Mouse (Mus musculus): ENCODE data around the gene Klrb1c. TPM values are rescaled to one million over a fixed set of nuclear protein-coding genes. Genes with fewer than 3 reads are reported as not detected.
"Not testable (repeated sequence)": the region's sequence is repeated elsewhere in the genome, so short reads cannot be mapped to it uniquely, and the experiment has no call there.

Klrb1c gene
- polyA plus RNA-seq, 1 experiment from 2014 or later, result 0.09 TPM

DNA sequence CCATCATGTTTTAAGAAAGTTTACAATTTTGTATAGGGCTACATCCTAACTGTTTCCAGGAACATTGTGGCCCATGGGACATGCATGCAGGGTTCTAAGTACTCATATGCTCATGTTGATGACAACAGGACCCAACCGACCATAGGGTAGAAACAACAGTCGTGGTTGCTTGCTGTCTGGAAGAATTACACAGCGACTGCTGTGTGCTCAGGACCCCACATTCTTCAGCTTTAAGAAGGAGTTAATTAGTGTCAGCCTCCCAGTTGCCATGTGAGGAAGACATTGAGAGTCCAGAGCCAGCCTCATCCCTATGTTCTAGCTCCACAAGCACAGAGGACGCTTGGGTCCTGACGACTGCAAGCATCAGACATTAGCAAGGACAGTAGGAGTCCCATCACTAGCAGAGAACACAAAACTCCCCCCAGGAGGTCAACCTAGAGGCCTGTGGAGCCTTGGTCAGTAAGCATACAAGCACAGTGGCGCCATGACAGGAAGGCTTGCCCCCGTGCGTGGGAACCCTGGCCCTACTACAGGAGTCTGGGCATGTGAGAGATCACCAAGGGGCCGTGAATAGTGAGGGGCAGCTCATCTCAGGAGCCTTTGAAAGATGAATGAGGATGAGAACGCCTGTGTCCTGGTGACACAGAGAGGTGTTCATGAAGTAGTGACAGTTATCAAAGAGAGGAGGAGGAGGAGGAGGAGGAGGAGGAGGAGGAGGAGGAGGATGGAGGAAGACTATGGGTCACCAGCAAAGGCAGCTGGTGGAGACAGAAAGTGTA, 25.9 kb downstream of the Klrb1c start:
- Histone ChIP-seq H3K9ac (replicated peaks) (peak overlapping the region; percentile 61; the same call in 1 of the 2 replicates), H3K27ac (replicated peaks) (peak overlapping the region; percentile 90), H3K4me2 (peak overlapping the region; percentile 72), H3K4me1 (peaks cover 16% of the 10 kb centered on the region), H3K4me3 (replicated peaks) (peak overlapping the region; percentile 53)
- not testable (repeated sequence) for H3K9me3 ChIP-seq (replicated peaks); H3K36me3 ChIP-seq; ATAC-seq (ENCODE audit: low FRiP score); H3K27me3 ChIP-seq (replicated peaks)
- 78% methylated on average over 10 of the region's 10 CpGs for WGBS

DNA sequence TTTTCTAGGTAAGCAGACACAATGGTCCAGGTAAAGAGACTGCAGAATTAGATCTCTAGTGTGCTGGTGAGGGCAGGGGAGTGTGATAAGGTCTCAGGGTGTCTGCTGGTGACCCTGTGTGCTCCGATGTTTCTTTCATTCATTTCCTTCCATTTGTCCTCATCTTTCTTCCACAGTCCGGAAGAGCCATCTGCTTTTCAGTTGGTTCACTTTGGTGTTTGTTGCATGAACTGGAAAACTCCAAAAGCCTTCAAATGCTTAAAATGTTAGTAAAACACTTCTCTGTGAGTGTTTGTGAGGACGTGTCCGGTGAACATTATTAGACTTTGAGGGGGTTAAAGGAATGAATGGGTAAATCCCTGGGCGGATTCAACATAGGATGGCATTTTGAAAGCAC, 27.9 kb downstream of the Klrb1c start:
- peaks cover 16% of the 10 kb centered on the region for H3K4me1 ChIP-seq
- no peaks in the 10 kb centered on the region for H3K27me3 ChIP-seq (replicated peaks)
- peak overlapping the region; percentile 57 for H3K4me2 ChIP-seq
- H3K36me3 ChIP-seq, result no peaks in the 10 kb centered on the region
- H3K9me3 ChIP-seq (replicated peaks), result no peaks in the 10 kb centered on the region
- WGBS, result 41% methylated on average over 5 of the region's 5 CpGs
- peak overlapping the region; percentile 95 for H3K27ac ChIP-seq (replicated peaks)
- peak overlapping the region; percentile 40 for H3K9ac ChIP-seq (replicated peaks)
- ATAC-seq (ENCODE audit: low FRiP score), result no peak
- peak overlapping the region; percentile 65 for H3K4me3 ChIP-seq (replicated peaks)

DNA sequence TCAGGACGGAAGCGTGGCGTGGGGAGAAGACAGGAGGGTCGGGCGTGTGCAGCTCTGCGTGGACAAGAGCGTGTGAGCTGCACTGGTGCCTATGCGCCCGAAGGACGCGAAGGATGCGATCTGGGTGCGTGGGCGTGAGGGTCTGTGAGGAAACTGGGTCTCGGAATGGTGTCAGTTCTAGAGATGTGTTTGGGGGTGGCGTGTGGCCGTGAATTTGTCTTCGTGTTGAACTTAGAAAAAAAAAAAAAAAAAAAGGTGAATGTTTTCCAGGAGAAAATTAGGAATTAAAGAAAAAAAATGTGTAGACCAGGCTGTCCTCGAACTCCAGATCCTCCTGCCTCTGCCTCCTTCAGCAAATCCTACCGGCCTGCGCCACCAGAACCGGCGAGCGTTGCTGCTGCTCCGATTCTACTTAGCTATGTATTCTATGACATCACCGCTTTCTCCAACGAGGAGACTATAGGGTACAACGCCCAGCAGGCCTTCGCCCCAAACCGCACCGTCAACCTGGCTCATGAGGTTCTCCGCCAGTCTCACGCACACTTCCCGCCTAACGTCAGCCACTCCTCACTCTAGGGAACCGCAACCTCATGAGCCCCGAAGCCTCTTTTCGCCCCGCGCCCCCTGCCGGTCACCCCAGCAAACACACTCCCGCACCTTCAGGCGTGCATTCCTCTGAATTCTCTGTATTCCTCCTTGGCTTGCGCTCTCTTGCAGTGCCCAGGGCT, 28.4 kb downstream of the Klrb1c start:
- Histone ChIP-seq H3K4me2 (peak overlapping the region; percentile 57), H3K9ac (replicated peaks) (peak overlapping the region; percentile 69), H3K27ac (replicated peaks) (peak overlapping the region; percentile 95), H3K4me3 (replicated peaks) (peak overlapping the region; percentile 65), H3K4me1 (peaks cover 16% of the 10 kb centered on the region)
- H3K9me3 ChIP-seq (replicated peaks); H3K36me3 ChIP-seq; H3K27me3 ChIP-seq (replicated peaks): not testable (repeated sequence)
- ATAC-seq (ENCODE audit: low FRiP score), result peak; percentile 84
- WGBS, result under 1% methylated on average over 44 of the region's 44 CpGs

DNA sequence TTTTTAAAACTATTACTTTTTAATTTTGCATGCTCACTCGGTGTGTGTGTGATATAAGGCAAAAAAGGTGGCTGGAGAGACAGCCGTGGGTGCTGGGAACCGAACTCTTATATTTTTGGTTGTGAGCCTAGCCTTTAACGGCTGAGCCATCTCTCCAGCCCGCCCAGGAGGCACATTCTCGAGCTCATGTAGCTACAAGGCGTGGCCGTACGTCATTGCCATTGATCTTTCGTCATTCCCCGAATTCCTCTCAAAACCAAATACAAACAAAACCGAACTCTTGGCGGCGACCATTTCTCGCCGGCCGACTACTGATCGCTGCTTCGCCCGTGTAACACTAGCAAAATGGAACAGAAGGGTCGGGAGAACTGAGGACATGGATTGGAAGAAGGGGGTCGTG, 29.0 kb downstream of the Klrb1c start:
- not testable (repeated sequence) for H3K9me3 ChIP-seq (replicated peaks); H3K27me3 ChIP-seq (replicated peaks); H3K36me3 ChIP-seq
- Histone ChIP-seq H3K27ac (replicated peaks) (peak overlapping the region; percentile 95), H3K4me3 (replicated peaks) (peak overlapping the region; percentile 65), H3K4me1 (peaks cover 16% of the 10 kb centered on the region), H3K9ac (replicated peaks) (peak overlapping the region; percentile 69), H3K4me2 (peak overlapping the region; percentile 44)
- under 1% methylated on average over 22 of the region's 22 CpGs for WGBS
- peak; percentile 64 for ATAC-seq (ENCODE audit: low FRiP score)

DNA sequence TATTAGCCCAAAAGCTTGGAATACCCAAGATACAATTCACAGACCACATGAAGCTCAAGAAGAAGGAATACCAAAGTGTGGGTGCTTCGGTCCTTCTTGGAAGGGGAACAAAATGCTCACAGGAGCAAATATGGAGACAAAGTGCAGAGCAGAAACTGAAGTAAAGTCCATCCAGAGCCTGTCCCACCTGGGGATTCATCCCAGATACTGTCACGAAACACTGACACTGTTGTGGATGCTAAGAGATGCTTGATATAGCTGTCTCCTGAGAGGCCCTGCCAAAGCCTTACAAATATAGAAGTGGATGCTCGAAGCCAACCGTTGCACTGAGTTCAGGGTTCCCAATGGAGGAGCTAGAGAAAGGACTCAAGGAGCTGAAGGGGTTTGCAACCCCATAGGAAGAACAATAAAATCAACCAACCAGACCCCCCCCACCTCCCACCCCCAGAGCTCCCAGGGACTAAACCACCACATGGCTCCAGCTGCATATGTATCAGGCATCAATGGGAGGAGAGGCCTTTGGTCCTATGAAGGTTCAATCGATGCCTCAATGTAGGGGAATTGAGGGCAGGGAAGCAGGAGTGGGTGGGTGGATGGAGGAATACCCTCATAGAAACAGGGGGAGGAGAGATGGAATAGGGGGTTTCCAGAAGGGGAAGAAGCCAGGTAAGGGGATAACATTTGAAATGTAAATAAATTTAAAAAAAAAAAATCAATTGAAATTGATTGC, 29.6 kb downstream of the Klrb1c start:
- Histone ChIP-seq H3K9ac (replicated peaks) (no peak overlapping the region), H3K4me2 (peak overlapping the region; percentile 38), H3K36me3 (no peaks in the 10 kb centered on the region), H3K9me3 (replicated peaks) (no peaks in the 10 kb centered on the region), H3K27ac (replicated peaks) (peak overlapping the region; percentile 69), H3K4me3 (replicated peaks) (peak overlapping the region; percentile 65; the same call in 1 of the 2 replicates), H3K27me3 (replicated peaks) (no peaks in the 10 kb centered on the region), H3K4me1 (peaks cover 16% of the 10 kb centered on the region)
- no peak for ATAC-seq (ENCODE audit: low FRiP score)
- WGBS, result 69% methylated on average over 5 of the region's 5 CpGs

DNA sequence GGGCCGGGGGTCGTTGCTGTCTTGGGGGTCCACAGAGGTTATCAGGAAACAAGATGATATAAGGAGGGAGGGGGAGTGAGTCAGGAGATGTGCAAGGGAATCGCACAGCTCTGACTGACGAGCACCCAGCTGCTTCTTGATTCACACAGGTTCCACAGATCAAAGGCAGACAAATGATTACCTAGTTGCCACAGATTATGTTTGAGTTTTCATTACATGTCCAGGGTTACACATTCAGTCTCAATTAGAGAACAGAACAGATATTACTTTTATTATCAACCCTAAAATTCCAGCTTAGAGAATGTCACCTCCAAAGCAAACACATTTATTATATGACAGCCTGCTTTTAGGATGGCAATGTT, 33.6 kb downstream of the Klrb1c start:
- WGBS, result 60% methylated on average over 4 of the region's 4 CpGs
- ATAC-seq (ENCODE audit: low FRiP score); H3K9me3 ChIP-seq (replicated peaks): not testable (repeated sequence)

DNA sequence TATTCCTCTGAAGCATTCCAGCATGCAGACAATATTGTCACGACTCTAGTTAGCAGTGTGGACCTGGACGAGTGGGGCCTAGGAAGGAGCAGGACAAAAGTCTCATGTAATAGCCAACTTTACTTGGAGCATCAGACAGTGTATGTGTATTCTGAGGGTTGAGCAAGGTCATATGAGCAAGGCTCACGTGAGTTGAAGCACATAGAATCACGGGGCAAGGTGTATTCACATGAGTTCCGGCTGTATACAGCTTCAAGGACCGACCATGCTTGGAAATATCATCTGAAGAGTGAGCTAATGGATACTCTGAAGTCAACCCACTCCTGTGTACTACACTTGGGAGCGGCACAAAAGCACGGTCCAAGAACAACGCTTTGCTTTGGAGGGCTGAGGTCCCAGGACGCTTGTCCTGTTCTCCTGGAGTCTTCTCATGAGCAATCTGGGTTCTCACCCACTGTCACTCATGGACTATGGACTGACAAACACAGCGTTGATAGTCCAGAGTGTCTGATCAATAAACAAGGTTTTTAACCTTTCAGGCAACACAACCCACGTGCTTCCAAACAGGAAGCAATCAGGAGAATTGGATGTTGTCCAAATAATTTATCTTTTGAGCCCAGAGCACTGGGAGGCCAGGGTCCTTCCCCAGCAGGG, 34.1 kb downstream of the Klrb1c start:
- H3K9me3 ChIP-seq (replicated peaks); ATAC-seq (ENCODE audit: low FRiP score); H3K27me3 ChIP-seq (replicated peaks); H3K36me3 ChIP-seq; H3K4me2 ChIP-seq; H3K4me3 ChIP-seq (replicated peaks); H3K4me1 ChIP-seq; H3K9ac ChIP-seq (replicated peaks): not testable (repeated sequence)
- 82% methylated on average over 12 of the region's 12 CpGs for WGBS
- H3K27ac ChIP-seq (replicated peaks), result peak overlapping the region; percentile 60; the same call in 1 of the 2 replicates

More for the DNA sequence above, 33.6 kb downstream of the Klrb1c start:
- H3K27ac ChIP-seq (replicated peaks); H3K4me3 ChIP-seq (replicated peaks); H3K36me3 ChIP-seq; H3K4me2 ChIP-seq; H3K27me3 ChIP-seq (replicated peaks); H3K4me1 ChIP-seq; H3K9ac ChIP-seq (replicated peaks): not testable (repeated sequence)

DNA sequence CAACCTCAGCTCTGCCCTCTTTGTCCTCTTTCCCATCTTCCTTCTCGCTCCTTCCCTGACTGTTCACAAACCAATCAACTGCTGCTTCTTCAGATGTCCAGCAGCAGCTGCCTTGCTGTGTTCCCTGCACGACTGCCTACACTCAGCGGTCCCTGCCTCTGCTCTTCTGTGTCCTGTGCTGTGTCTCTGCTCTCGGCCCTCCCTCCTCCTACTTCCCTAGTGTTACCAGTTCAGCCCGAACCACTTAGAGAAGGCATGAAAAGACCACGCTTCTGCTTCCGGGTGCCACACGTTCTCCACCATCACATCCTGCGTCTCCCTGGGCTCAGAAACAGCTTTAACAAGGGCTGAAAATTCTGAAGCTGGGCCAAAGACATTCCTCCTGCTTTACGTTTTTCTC, 34.8 kb downstream of the Klrb1c start:
- H3K27me3 ChIP-seq (replicated peaks); H3K9me3 ChIP-seq (replicated peaks); H3K36me3 ChIP-seq; H3K4me3 ChIP-seq (replicated peaks); H3K9ac ChIP-seq (replicated peaks); H3K4me1 ChIP-seq: not testable (repeated sequence)
- Histone ChIP-seq H3K4me2 (peak overlapping the region; percentile 44), H3K27ac (replicated peaks) (peak overlapping the region; percentile 60)
- WGBS, result 51% methylated on average over 10 of the region's 10 CpGs
- peak; percentile 74 for ATAC-seq (ENCODE audit: low FRiP score)

DNA sequence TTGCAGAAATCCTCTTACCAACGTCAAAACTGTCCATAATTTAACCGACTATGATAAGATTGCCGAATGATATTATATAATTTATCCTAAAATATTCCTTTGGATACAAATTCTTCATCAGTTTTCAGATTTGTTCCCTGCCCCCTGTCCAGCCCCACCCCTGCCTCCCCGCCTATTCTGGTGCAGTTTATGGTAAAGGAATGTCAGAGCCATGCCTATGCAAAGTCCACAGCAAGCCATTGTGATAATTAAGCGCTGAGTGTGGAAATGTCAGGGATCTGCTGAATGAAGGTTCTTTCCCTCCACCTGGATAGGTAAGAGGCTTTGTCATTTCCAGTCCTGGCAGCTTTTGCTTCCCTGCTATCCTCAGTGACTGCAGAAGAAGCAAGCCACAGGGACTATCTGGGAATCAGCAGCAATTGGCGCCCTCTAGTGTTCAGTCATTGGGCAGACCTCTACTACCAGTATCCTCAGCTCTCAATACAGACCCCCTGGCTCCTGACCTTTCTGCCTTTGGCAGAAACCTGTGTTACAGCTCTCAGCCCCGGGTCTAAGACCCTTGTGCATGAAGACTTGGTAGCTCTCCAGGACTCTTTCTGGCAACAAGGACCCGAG, 35.3 kb downstream of the Klrb1c start:
- 35% methylated on average over 8 of the region's 8 CpGs for WGBS
- not testable (repeated sequence) for H3K36me3 ChIP-seq; H3K4me3 ChIP-seq (replicated peaks); H3K9me3 ChIP-seq (replicated peaks); H3K4me1 ChIP-seq; H3K27me3 ChIP-seq (replicated peaks)
- peak overlapping the region; percentile 60 for H3K27ac ChIP-seq (replicated peaks)
- peak overlapping the region; percentile 36; the same call in 1 of the 2 replicates for H3K9ac ChIP-seq (replicated peaks)
- peak overlapping the region; percentile 44 for H3K4me2 ChIP-seq
- peak; percentile 97 for ATAC-seq (ENCODE audit: low FRiP score)

DNA sequence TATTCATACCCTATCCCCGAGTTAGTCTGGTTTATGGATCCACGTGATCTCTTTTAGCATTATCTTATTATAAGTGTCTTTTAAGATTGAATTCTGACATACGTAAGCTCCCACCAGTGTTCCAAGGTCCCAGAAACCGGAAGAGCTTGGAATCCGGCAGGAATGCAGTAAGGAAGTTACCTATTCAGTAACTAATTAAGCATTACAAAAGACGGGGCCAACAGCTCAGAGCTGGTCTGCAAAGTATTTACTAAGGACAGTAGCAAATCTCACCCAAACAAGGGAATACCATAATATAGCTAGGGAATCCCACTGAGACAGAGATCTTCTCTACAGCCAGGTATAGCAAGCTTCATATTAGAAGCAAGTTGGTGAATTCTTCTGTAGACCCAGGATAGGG, 42.0 kb downstream of the Klrb1c start:
- not testable (repeated sequence) for H3K4me1 ChIP-seq; ATAC-seq (ENCODE audit: low FRiP score); H3K9me3 ChIP-seq (replicated peaks); H3K9ac ChIP-seq (replicated peaks); H3K4me3 ChIP-seq (replicated peaks); H3K27ac ChIP-seq (replicated peaks); H3K27me3 ChIP-seq (replicated peaks); H3K4me2 ChIP-seq; H3K36me3 ChIP-seq
- WGBS, result 82% methylated on average over 6 of the region's 6 CpGs

DNA sequence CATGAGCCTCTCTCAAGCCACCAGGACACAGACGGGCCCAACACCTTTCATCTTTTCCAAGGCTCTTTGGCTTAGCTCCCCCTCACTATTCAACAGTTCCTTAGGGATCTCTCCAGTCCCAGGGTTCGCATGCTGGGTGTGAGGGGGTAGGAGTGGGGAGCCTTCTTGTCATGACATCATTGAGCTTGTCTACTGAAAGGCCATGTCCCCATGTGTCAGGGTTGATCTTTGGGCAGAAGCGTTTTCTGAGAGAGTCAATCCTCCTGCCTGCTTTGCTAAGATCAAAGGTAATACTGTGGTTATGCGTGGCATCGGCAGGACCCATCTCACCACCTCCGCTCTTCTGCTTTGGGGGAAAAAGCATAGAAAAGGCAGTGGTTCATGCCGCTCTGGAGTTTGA, 51.6 kb downstream of the Klrb1c start:
- no peak overlapping the region for H3K27ac ChIP-seq (replicated peaks)
- ATAC-seq (ENCODE audit: low FRiP score), result no peak

More for the DNA sequence above, 51.6 kb downstream of the Klrb1c start:
- Histone ChIP-seq H3K4me1 (no peaks in the 10 kb centered on the region), H3K36me3 (no peaks in the 10 kb centered on the region), H3K4me2 (no peak overlapping the region), H3K4me3 (replicated peaks) (no peak overlapping the region), H3K9ac (replicated peaks) (no peak overlapping the region), H3K9me3 (replicated peaks) (no peaks in the 10 kb centered on the region), H3K27me3 (replicated peaks) (no peaks in the 10 kb centered on the region)
- WGBS, result 91% methylated on average over 7 of the region's 7 CpGs
